In genomic region chr1:166278786-166279185, GRCm38 (mm10) we compare ENCODE assay signal across 18 mouse cellular contexts. TPM values are rescaled to one million over a fixed set of nuclear protein-coding genes. Genes with fewer than 3 reads are reported as not detected.
A peak's percentile ranks its signal among the peaks of the same experiment; 100 is the strongest.
DNase-seq lines count a peak whose midpoint lies in the region; ATAC-seq and TF ChIP-seq lines count a peak whose summit lies in the region.
"Had no signal": no experiment of that assay in that cellular context is flagged by ENCODE, and none has a peak within 500 bp of the region (broad histone marks: within the 10 kb centered on the region; RNA-seq: fewer than 3 reads in every experiment).

No protein-coding gene starts in this region.

- peak; percentile 52 to 56 for DNase-seq in adrenal gland, adult (ENCODE audit: inconsistent age in 2 of 2, low spot score in 1 of 2)
- DNase-seq in adrenal gland, postnatal 4 days (ENCODE audit: low spot score in 2 of 2), result no peak
- DNase-seq in heart, adult 11 months, result peak; percentile 77
- DNase-seq in heart, adult 2 months, result no peak
- DNase-seq in right cerebral cortex, postnatal 10 days (ENCODE audit: low spot score in 2 of 2), result peak; percentile 36 to 46
- no peak for DNase-seq in right cerebral cortex, postnatal 4 days
- no peak for DNase-seq in testis, postnatal 10 days (ENCODE audit: low spot score)
- DNase-seq: thymus, adult 18-20 months had no signal

- TF ChIP-seq POLR2A in heart, adult 2 months (IDR thresholded peaks at IDR 0.05; ENCODE audit: insufficient read depth, low read depth, low read length), result no peak

- no peak overlapping the region for H3K9ac ChIP-seq in heart, adult 2 months (ENCODE audit: low read depth, low read length)
- H3K9ac ChIP-seq: liver, embryonic 14.5 days had no signal

- no peak for TF ChIP-seq EP300 in heart, adult 2 months (IDR thresholded peaks at IDR 0.05; ENCODE audit: insufficient read depth, low read depth, low read length)

- 9% methylated on average over 2 of the region's 2 CpGs for WGBS in heart, adult 2 months

- no peak overlapping the region for H3K4me3 ChIP-seq in heart, adult 2 months

- peaks cover 1% of the 10 kb centered on the region; the same call in 1 of the 2 replicates for H3K4me1 ChIP-seq in heart, adult 2 months (ENCODE audit: control insufficient read depth, insufficient read depth, low read length)

- H3K36me3 ChIP-seq in heart, adult 2 months (ENCODE audit: control insufficient read depth, insufficient read depth, low read length), result no peaks in the 10 kb centered on the region
- H3K36me3 ChIP-seq: G1E had no signal

- no peaks in the 10 kb centered on the region for H3K79me2 ChIP-seq in heart, adult 2 months (replicated peaks; ENCODE audit: control insufficient read depth, insufficient read depth, low read length)

- no peaks in the 10 kb centered on the region; the same call in 1 of the 2 replicates for H3K27me3 ChIP-seq in heart, adult 2 months (ENCODE audit: control insufficient read depth, insufficient read depth, low read length)

- H3K27ac ChIP-seq in heart, adult 2 months, result no peak overlapping the region
- H3K27ac ChIP-seq: kidney, postnatal 0 days; liver, embryonic 14.5 days had no signal

- intact Hi-C loops in heart, adult 2 months (cut with DNase I), result no loop called here

- no peak for TF ChIP-seq CTCF in heart, adult 2 months (IDR thresholded peaks at IDR 0.05)

- ATAC-seq in granulocyte monocyte progenitor cell, adult 5-6 weeks (replicated peaks; ENCODE audit: poor library complexity, severe bottlenecking), result no peak

RNA-seq across cellular contexts. Expression of gene Ildr2, which starts 24.8 kb away (rescaled TPM):
- total RNA-seq in adrenal gland, postnatal 4 days (2021), result 1 to 10 TPM; 3.9 to 7.8 TPM
- total RNA-seq in heart, adult 2 months (2021), result 1 to 10 TPM; 2.4 to 2.9 TPM
- polyA plus RNA-seq in heart, adult 2 months (2012; rRNA removed), result 0.25 and 1.00 TPM in 2 replicates
- not detected in 2 replicates for total RNA-seq in granulocyte monocyte progenitor cell, adult 5-6 weeks (2014; fragmentation: Nextera tagmentation)
- total RNA-seq in granulocyte monocyte progenitor cell, adult 5-6 weeks (2017), result not detected in 2 replicates
- total RNA-seq: common myeloid progenitor, adult 5-6 weeks; neutrophil, adult 5-6 weeks had no signal
- polyA plus RNA-seq: G1E had no signal

RNA-seq across cellular contexts. Expression of gene Mael, which starts 40.2 kb away (rescaled TPM):
- total RNA-seq in adrenal gland, postnatal 4 days (2021), result not detected
- total RNA-seq in heart, adult 2 months (2021), result not detected
- polyA plus RNA-seq in heart, adult 2 months (2012; rRNA removed), result 0.18 and 0.26 TPM in 2 replicates
- total RNA-seq in granulocyte monocyte progenitor cell, adult 5-6 weeks (2014; fragmentation: Nextera tagmentation), result not detected in 2 replicates
- not detected in 2 replicates for total RNA-seq in granulocyte monocyte progenitor cell, adult 5-6 weeks (2017)
- total RNA-seq: adrenal gland, postnatal 36 days; common myeloid progenitor, adult 5-6 weeks; heart, postnatal 10 days; left cerebral cortex, adult 8-10 months; neutrophil, adult 5-6 weeks had no signal
- polyA plus RNA-seq: G1E; kidney, postnatal 0 days; liver, embryonic 14.5 days; small intestine, adult 2 months had no signal

Comparison
In these comparisons a context has a peak if more than half of its experiments do, and no peak if none do; other contexts are left out.
1. DNase-seq: peak in adrenal gland, adult (2 of 2), heart, adult 11 months (single experiment) and right cerebral cortex, postnatal 10 days (2 of 2); none in adrenal gland, postnatal 4 days (0 of 2), heart, adult 2 months (0 of 2), right cerebral cortex, postnatal 4 days (single experiment) and testis, postnatal 10 days (single experiment).